Mouse (Mus musculus): Measurements from ENCODE around the gene Rad9b.
A peak's percentile ranks its signal among the peaks of the same experiment; 100 is the strongest.

The Rad9b gene

GRCm38 (mm10) chr5:122285767-122286150 lies 68.3 kb downstream of the Rad9b start:
- DNase-seq (ENCODE audit: low read depth in 1 of 2, low spot score in 2 of 2) = no peak

- no peak for DNase-seq (ENCODE audit: low read depth in 1 of 2, low spot score in 2 of 2)
These were observed 68.8 kb downstream of the Rad9b start for GRCm38 (mm10) chr5:122285029-122285766.

- DNase-seq (ENCODE audit: low read depth in 1 of 2, low spot score in 2 of 2) = peak; percentile 66 to 76
These were observed 69.6 kb downstream of the Rad9b start, which contains the start of gene Pptc7 for GRCm38 (mm10) chr5:122284183-122285028. Pptc7 (plus strand) TSS chr5:122284365.

GRCm38 (mm10) chr5:122283828-122284182 lies 70.2 kb downstream of the Rad9b start:
- DNase-seq (ENCODE audit: low read depth in 1 of 2, low spot score in 2 of 2) = no peak

GRCm38 (mm10) chr5:122280827-122281462 lies 73.1 kb downstream of the Rad9b start:
- DNase-seq (ENCODE audit: low read depth in 1 of 2, low spot score in 2 of 2) = no peak

- DNase-seq (ENCODE audit: low read depth in 1 of 2, low spot score in 2 of 2) = no peak
These were observed 73.6 kb downstream of the Rad9b start for GRCm38 (mm10) chr5:122280422-122280826.

- no peak for DNase-seq (ENCODE audit: low read depth in 1 of 2, low spot score in 2 of 2)
These were observed 74.1 kb downstream of the Rad9b start for GRCm38 (mm10) chr5:122279799-122280421.

- no peak for DNase-seq (ENCODE audit: low read depth in 1 of 2, low spot score in 2 of 2)
These were observed 75.1 kb downstream of the Rad9b start for GRCm38 (mm10) chr5:122278946-122279345.

GRCm38 (mm10) chr5:122274785-122275184 lies 79.2 kb downstream of the Rad9b start:
- DNase-seq (ENCODE audit: low read depth in 1 of 2, low spot score in 2 of 2) = peak in 1 of 2 experiments; percentile 64

All from monocyte, adult 2 months (primary cell).